Mouse (Mus musculus): ENCODE measurements at regions not wholly inside any gene's neighbourhood (a gene's known extent, or its start where the extent isn't known, plus 50 kb on each side); places are given as distances from the start of the nearest gene placed in this dataset.

DNA sequence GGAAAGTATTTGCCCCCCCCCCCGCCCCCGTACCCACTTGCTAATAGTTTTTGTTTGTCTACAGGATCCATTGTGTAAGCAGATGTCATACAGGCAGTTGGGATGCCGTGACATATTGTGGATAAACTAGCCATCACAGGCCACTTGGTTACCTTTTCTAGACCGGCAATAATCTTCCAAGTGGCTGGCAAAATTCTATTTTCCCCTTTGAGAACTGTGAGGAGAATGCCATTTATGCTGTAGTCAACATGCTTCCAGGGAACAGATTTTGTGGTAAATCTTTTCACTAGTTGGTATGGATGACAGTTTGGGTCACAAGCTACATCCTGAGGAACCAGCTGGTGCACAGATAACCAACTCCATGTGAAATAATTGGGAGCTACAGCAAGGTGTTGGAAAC, 456.5 kb upstream of the Plxna2 start:
- no peak for DNase-seq

DNA sequence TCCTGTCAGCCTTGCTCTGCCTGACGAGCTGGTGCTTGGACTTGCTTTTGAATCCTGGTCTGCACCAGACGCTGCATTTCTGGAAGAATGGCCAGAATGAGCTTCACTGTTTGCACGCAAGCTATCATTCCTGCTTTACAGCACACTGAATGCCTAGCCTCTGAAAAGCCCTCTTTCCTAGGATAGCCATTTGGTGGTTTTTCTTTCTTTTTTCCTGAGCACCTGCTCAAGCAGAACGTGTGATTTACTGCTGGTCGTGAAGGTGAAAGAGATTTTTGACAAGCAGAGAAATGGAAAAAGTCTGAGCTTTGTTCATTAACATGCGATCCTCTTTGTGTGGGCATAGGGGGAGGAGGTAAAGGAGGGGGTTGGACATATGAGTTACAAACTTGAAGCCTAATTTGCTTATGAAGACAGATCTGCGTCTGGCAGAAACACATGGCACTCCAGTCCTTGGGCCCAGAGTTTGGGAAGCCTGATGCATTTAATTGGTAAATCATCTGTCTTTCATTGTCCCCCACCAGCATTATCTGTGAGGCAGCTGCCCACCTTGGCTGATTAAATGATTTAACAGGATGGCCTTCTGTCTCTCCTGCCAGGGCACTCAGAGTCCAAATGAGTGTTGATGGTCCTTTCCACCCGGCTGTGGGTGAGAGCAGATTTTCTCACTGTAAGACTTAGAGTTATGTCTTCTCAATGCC, 457.1 kb upstream of the Plxna2 start:
- DNase-seq: no peak

DNA sequence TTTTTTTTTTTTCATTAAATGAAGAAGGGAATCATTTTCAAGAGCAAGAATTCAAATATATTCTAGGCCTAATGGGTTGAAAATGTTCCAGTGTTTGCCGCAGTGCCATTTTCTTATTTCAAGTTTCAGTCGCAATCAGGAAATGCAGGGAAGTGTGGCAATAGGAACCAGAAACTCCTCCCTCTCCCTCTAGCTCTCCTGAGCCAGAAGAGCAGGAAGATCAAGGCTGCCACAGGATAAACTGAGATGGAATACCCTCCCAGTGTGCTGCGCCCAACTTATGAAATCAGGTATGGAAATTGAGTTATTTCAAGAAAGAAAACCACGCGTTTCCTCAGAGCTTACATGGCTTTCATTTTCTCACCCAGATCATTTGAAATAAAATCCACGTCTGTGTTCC, 460.8 kb upstream of the Plxna2 start:
- DNase-seq: no peak

DNA sequence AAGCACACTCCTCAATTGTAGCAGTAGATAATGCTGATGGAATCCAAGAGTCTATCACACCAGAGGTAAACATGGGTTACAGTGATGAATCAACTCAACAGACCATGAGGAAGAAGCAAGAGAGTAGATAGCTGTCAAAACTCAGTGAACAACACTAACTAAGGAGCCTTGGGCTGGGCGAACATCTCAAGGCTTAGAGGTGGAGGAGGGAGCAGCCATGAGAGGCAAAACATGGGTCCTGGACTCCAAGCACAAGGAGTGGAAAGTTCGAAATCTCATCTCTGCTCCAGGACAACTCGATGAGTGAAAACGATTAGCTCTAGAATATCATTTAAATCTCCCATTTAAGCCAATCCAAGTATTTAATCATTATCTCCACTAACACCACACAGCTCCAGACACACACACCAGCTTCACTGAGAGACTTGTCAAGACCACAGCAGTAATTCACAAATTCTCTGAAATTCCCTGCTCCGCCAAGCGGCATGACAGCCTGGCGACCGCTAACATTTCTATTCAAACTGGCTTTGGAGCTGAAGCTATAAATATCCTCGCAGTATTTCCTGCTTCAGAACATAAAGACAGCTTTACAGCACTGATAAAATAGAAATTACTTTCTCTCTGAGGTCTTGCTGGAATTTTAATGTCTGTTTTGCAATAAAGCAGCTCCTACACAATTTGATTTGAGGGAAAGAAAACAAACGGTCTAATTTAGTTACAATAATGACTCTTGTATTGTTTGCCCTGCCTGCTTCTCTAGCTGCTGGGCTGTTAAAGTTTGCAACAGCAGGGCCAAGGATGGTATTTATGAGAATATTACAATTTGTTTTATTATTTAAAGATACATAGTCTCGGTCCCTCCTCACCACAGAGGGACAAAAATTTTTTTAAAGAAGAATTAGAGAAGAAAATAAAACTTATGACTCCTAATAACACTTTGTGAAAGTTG, 469.3 kb upstream of the Plxna2 start:
- DNase-seq: no peak

DNA sequence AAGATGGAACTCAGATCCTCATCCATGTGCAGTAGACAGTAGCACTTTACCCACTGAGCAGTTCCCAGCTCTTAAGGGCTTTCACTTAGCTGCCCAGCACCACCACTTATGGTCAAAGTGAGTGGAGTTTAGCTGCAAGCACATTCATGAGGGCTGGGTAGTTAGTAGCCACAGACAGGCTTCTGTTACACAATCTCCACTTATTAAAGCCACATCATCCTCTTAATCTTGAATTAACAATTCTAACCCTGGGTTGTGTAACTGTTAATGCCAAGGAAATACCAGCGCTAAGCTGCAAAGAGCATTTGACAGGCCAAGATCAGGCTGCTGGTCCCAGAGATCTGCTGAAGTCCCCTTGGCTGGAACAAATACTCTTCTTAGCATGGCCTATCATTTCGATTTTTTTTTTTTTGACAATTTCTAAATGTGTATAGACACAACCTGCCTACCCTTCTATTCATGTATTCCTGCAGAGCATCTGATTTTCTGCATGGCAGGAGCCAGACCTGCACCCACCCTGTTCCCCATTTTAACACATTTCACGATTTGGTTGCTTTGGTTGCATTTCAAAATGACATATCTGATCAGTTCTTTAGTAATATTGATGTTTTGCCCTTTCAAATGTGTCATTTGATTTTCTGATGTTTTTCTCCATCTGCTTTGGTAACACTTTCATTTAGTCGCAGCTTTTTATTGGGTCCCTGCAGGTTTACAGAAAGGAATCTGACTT, 500.2 kb upstream of the Plxna2 start:
- DNase-seq: no peak

DNA sequence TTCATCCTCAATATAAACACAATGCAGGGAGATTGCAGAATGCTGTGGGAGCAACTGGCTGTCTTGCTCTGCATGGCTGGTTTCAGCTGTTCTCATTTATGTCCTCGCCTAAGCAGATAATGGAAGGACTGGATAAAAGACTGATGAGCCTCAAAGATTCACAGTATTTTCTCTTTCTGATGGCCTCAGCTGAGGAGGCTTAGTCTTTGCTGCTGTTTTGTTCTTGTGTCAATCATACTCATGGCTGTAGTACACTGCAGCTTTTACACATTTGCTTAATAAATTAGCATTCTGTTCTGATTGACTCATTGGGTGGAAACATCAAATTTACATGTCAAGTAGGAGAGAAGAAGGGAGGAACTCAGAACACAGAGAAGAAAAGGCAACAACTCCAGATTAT, 503.6 kb upstream of the Plxna2 start:
- no peak for DNase-seq

DNA sequence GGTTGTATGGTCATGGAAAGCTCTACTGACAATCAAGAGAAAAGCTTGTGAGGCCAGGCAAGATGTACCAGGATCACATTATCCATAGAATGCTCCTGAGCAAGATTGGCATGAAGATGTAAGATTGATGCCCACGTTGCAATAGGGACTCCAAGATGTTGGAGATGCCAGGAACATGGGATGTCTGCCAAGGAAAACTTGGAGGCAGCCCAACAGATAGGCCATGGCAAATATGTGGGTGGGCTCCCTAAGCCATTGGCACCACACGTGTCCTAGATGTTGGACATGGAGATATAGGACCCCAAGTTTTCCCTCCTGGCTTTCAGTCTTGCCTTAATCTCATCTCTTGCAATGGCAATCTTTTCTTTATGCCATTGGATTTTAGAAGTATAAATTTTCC, 506.1 kb upstream of the Plxna2 start:
- no peak for DNase-seq

DNA sequence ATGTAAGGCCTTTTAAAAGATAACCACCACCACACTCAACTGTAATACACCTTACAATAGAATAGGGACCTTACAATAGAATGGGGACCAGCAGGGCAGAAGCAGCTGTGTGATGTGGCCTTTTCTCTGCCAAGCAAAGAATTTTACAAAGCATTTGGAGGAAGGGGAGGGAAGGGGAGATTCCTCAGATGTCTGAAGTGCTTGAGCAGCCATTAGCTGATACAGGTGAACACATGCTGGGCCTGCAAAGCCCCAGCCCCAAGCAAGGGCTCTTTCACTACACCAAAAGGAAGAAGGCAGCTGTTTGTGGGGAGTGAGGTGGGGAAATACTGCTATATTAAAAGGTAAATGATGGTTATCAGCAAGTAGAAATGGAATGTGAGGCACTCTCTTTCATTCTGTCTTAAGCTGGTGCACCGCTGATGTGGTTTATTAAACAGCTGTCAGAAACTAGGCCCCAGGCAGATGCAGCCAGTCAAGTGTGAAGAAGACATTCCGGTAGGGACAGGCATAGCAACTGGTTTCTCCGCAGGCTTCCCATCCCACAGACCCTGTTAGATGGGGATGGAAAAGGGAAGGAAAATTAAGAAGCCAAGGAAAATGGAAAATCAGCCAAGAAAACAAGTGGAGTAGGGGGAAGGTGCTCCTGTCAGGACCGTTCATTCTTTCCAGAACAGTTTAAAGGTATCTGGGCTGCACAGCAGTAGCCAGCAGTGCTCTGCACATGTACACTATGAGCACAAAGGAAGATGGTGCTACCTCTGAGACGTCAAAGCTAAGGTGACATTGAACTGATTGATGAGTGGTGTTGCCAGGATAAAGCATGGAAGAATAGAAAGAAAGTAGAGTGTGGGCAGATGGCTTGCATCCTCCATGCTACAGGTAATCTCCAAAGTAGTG, 508.6 kb upstream of the Plxna2 start:
- DNase-seq: no peak

DNA sequence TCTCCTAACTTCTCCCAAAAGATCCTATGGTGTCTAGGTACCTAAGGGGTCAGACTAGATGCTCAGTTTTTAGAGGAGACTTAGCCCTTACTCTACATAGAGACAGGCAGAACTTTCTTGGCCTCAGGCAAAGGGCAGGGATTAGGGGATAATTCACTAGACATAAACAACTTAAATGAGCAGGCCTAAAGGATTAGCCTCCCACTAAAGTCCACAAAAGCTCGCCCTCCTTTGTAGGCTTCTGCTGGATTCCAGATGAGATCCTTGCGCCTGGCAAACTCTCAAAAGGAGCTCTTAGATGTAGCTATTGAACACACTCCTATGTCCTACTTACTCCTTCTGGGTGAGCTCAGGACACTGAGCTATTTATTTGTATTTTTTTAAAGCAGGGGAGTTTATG, 509.9 kb upstream of the Plxna2 start:
- DNase-seq: no peak

DNA sequence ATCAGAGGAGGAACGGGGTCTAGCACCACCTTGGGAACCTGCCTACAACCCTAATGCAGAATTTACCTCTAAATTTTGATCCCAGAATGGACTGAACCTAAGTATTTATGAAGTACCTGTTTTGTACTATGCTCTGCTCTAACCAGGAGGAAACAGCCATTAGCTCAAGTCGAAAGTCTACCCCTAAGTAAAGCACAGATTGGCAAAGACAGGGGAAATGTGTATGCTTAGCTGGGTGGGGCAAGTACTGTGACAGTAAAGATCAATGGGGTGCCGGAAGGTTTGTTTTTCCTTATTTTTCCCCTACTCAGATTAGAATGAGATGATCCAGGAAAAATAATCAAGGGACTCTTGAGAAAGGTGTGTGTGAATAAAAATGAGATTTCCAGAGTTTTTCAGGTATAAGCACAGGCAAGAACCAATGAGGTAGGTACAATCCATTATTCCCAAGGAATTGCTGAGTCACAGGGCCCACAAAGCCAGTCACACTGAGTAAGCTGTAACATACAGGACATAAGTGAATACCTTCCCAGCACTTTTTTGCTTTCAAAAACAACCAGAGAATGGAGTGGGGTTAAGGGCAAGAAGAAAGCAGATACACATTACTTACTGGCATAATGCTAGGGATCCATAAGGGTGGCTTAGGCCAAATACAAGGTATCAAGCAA, 510.6 kb upstream of the Plxna2 start:
- no peak for DNase-seq

DNA sequence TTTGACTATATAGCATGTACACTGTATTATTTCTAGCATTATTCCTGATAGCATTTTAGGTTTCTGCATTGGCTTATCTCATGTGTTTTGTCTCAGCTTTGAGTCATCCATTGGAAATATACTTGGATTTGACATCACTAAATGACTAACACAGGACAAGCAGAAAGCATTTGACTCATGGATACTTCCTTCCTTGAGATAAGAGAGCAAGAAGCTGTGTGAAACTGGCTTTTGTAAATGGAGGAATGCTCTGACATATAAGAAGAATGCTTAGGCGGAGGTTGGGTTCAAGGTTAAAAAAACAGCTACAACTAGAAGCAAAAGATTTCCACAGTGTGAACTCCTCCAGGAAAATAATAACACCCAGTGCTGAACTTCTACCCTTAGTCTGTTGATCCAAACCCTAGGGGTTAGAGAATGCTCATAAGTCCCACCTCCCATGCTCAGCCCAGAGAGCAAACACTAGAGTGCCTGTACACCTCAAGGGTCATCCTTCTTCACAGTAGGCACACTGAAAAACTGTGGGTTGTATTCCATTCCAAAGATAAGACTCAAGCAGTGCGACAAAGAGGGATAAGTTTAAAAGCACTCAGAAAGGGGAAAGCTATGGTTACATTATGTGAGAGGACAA, 528.0 kb upstream of the Plxna2 start:
- DNase-seq: no peak

DNA sequence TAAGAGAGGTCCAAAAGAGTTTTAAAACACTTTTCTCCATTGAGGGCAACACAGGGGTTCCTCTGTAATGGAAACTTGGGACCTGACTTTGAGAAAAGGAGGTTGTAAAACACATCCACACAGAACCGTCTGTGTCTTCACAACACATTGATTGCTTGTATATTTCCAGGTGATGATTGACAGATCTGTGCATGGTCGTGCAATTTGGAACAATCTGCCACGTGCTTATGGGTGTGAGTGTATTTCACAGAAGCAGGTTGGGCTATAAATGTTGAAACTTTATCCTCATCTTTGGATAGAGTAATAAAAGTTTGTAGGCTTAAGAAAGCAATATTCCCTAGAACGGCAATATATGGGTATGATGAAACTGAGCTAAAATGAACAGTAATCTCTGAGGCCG, 559.5 kb upstream of the Plxna2 start:
- no peak for DNase-seq

DNA sequence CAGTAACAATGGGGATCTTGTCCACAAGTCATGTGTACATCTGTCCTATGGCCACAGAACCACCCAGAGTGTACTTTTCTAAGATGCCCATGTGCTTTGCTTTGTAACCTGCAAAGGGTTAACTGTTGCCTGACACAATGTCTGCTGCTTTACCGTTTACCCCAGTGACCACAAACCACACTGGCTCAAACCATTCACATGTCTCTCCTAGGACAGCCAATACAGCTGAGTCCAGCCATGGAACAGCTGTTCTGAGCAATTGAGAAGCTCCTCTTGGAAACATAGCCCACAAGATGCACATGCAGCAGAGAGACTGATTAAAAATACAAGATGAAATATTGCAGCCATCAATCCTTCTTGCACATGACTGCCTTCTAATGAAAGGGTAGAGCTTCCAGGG, 561.5 kb upstream of the Plxna2 start:
- DNase-seq: no peak

DNA sequence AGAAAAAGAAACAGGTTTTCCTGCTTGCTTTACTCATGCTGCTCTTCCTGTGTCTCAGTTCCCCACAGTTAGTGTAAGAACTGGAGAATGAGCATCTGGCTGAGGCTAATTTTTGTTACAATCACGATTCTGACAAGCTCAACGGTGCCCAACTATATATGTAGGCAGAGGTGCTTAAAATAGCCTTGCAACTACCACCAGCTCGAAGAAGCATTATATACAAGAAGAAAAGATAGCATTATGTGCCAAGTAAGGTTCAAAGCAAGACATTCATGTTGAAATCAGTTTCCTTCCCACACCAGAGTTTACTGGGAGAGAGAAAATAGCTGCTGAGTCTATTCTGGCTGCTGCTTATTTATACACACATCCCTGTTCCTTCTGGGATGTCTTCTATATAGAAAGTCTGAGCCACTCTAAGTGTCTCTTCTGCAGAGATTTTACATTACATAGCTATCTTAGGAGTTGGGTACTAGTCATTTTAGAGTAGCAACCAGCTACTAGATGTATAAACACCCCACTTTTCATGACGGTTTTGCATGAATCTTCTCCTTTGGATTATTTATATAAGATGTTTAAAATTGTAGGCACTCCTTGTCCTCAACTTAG, 568.2 kb upstream of the Plxna2 start:
- DNase-seq: no peak

DNA sequence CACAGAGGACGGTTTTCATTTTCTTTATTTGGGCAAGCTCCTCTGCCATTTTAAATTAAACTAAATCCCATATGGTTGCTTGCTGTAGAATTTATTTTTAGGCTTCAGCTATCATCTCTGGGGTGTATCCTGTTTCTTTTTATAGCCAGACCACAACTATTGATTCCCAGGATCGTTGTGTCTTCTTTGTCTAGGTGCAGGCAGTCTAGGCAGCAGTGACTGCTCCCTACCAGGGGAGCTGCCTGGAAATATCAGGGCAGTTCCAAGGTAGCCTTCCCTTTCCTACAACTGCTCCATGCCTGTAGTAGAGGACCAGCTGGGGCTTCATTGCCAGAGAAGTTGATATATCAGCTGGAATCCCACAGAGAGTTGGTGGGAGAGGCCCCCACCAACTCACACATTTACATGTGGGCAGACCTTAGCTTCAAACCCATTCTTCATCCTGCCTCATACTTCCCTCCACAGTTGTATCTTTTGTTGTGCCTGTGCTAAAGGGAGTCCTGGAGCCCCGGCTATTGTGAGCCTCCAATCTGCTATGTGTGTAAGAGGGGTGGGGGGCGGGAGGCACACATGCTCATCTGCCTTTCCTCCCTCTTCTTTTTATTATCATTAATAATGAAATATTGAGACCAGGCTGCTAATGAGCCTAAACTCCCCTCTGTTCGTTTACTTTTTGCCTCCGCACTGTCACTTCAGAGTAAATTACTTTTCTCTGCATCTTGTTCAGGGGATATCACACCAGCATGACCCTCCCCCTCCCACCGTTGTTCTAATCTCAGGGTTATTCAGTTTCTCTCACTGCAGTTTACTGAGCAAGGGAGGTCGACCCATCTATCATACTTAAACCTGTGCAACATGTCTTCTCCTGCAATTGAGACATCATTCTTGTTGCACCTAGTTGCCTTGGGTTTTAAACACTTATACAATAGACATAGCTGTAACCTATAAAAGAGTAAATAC, 576.3 kb upstream of the Plxna2 start:
- no peak for DNase-seq

DNA sequence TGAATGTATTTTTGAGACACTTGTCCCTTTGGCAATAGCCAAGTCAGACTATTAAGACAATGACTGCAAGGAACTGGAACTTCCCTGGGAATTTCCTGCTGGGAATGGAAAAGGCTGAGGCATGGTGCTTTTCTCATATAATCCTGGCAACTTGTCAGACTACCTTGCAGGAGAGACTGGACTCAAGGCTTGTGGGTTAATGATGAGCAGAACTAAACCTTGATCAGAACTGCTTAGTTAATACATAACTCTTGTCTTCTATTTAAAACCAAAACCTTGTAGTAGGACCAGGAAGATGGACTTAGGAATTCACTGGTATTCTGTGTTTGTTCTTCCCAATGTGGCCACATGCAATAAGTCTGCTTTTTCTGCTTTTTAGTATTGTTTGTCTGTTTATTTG, 579.3 kb upstream of the Plxna2 start:
- no peak for DNase-seq

DNA sequence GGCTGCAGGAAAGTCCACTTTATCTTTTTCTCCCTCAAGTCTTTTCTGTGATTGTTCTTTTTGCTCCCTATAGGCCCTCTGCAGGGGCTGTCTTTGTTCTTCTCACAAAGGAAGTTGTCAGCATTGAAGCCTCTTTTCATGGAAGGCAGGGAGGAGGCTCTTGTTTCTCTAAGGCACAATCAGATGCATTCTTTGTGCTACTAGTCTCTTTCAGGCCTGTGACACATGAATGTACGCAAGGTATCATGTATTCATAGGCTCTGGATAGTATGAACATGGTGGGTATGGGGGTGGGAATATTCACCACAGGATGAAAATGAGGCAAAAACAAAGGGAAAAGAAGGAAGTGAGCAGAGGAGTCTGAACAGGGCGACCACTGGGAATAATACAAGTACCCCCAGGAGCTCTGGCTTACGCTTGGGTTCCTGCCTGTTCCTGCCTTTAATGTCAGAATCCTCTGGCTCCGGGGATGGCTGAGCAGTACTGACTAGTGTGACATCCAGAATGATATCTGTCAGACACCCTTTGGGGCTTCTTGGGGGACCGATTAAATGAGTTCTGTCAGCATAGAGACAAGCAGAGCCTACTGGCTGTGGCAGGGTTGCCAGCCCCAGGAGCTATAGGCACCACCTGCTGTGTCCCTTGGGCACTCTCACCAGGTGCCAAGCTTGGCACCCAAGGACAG, 583.7 kb upstream of the Plxna2 start:
- DNase-seq: no peak

DNA sequence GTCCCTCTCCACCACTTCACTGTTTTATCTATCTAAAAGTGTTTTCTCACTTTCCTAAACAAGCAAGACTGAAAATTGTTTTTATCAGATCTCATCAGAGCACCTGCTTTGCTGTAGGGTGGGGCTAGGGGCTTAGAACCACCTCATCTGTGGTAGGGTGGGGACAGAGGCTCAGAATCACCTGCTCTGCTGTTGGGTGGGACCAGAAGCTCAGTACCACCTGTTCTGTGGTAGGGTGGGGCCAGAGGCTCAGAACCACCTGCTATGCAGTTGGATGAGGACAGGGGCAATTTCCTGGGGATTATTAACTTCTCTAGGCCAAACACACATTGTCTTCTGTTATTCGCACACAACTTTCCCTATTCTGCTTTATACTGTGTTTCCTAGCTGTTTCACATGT, 585.4 kb upstream of the Plxna2 start:
- DNase-seq: no peak

DNA sequence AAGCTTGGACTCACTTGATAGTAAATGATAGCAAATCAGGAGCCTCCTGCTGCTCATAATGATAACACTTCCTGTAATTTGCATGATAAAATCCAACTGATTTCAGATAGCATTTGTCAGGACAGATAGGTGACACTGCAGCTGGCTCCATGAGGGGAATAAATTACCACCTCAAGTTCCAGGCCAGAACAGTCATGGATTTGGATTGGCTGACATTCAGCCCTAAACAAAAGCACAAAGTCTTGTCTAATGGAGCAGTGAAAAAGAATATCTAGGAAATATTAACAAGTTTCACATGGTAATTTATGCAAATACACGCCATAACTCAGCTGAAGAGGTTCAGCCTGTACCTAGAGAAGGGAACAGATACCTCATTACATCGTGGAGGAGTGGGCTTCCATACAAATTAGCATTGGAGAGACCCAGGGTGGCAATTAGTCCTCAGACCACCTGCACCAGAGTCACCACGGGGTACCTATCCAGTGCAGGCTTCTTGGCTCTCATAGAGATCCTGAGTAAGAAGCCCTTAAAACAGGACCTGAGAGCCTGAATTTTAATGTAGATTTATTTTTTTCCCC, 587.3 kb upstream of the Plxna2 start:
- DNase-seq: no peak
